7 mouse cellular contexts compared by ENCODE assay signal in the genomic region with DNA sequence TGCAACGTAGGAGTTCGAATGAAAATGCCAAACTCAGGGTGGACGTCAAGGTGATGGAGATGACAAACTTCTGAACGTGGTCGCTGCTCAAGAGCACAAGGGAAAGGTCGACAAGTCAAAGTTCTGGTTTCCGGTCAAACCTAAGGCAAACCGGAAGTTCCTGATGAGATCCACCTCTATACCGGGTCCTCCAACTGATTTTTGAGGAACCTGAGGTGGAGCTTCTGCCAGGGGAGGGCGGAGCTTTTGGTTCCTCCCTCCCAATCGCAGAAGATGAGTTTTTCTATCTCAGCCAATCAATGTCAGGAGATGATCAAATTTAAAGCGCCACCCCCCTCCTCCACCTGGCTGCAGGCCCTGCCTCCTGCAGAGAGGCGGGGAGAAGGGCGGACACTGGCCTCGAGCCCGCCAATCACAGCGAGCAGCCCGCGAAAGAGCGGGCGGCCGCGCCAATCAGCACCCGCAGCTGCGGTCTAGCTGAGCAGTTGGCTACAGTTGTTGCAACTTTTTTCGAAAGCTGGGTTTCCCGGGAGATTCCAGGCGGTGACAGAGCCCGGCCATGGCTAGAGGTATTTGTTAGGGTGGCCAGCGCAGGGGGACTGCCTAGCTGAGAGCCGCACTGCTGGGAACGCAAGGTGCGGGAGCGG. TPM values are rescaled to one million over a fixed set of nuclear protein-coding genes. Genes with fewer than 3 reads are reported as not detected.
DNase-seq lines count a peak whose midpoint lies in the region; ATAC-seq lines count a peak whose summit lies in the region.

A gene (plus strand): TSS at position 484 of the 647 bp plus-strand sequence.

- H3K4me1 ChIP-seq in embryonic facial prominence, embryonic 12.5 days: peaks cover 7% of the 10 kb centered on the region
- H3K4me1 ChIP-seq in limb, embryonic 11.5 days (ENCODE audit: control insufficient read depth, insufficient read depth, low read length): no peaks in the 10 kb centered on the region
- peaks cover 4% of the 10 kb centered on the region; the same call in 1 of the 2 replicates for H3K4me1 ChIP-seq in midbrain, embryonic 14.5 days (ENCODE audit: control insufficient read depth, insufficient read depth, low read length)

- H3K4me3 ChIP-seq in embryonic facial prominence, embryonic 12.5 days: peak within 1 kb of the TSS; percentile 71
- H3K4me3 ChIP-seq in limb, embryonic 11.5 days (ENCODE audit: low read depth, low read length): peak within 1 kb of the TSS; percentile 80
- H3K4me3 ChIP-seq in midbrain, embryonic 14.5 days (replicated peaks; ENCODE audit: low read depth, low read length): peak within 1 kb of the TSS; percentile 65

- DNase-seq in adrenal gland, postnatal 25 days: peak; percentile 96
- DNase-seq in heart, adult 11 months: peak; percentile 100
- peak; percentile 96 for DNase-seq in kidney, adult 18-20 months
- peak; percentile 94 for DNase-seq in limb, embryonic 11.5 days (ENCODE audit: low spot score)
- DNase-seq in midbrain, embryonic 14.5 days: peak; percentile 96
- DNase-seq in spleen, adult 18-20 months: peak; percentile 88 to 90

- no peaks in the 10 kb centered on the region for H3K27me3 ChIP-seq in embryonic facial prominence, embryonic 12.5 days
- no peaks in the 10 kb centered on the region for H3K27me3 ChIP-seq in limb, embryonic 11.5 days (ENCODE audit: control insufficient read depth, insufficient read depth, low read length)
- no peaks in the 10 kb centered on the region for H3K27me3 ChIP-seq in midbrain, embryonic 14.5 days (ENCODE audit: control insufficient read depth, insufficient read depth, low read length)

- ATAC-seq in embryonic facial prominence, embryonic 12.5 days (ENCODE audit: insufficient number of reproducible peaks, insufficient read depth, low FRiP score, low TSS enrichment): peak; percentile 97
- ATAC-seq in limb, embryonic 11.5 days (ENCODE audit: insufficient number of reproducible peaks, low FRiP score, low TSS enrichment, low read depth): peak; percentile 96
- peak; percentile 97 for ATAC-seq in midbrain, embryonic 14.5 days (ENCODE audit: low FRiP score, low TSS enrichment)

- H3K9ac ChIP-seq in embryonic facial prominence, embryonic 12.5 days: peak within 1 kb of the TSS; percentile 74
- peak within 1 kb of the TSS; percentile 79 for H3K9ac ChIP-seq in limb, embryonic 11.5 days (ENCODE audit: low read length)
- peak within 1 kb of the TSS; percentile 56 for H3K9ac ChIP-seq in midbrain, embryonic 14.5 days (replicated peaks; ENCODE audit: low read length)

- peak within 1 kb of the TSS; percentile 94 for H3K4me2 ChIP-seq in embryonic facial prominence, embryonic 12.5 days (replicated peaks)
- H3K4me2 ChIP-seq in limb, embryonic 11.5 days (ENCODE audit: low read depth, severe bottlenecking): peak within 1 kb of the TSS; percentile 94
- H3K4me2 ChIP-seq in midbrain, embryonic 14.5 days (ENCODE audit: low read length): peak within 1 kb of the TSS; percentile 98

- H3K36me3 ChIP-seq in embryonic facial prominence, embryonic 12.5 days: no peaks in the 10 kb centered on the region
- H3K36me3 ChIP-seq in limb, embryonic 11.5 days (ENCODE audit: control insufficient read depth, insufficient read depth, low read length): no peaks in the 10 kb centered on the region
- no peaks in the 10 kb centered on the region for H3K36me3 ChIP-seq in midbrain, embryonic 14.5 days (ENCODE audit: control insufficient read depth, insufficient read depth, low read length)

- no peaks in the 10 kb centered on the region for H3K9me3 ChIP-seq in embryonic facial prominence, embryonic 12.5 days
- no peaks in the 10 kb centered on the region for H3K9me3 ChIP-seq in limb, embryonic 11.5 days (ENCODE audit: control insufficient read depth, low read length)
- no peaks in the 10 kb centered on the region for H3K9me3 ChIP-seq in midbrain, embryonic 14.5 days (ENCODE audit: control insufficient read depth, low read length)

- 1% methylated on average over 34 of the region's 34 CpGs for WGBS in embryonic facial prominence, embryonic 12.5 days
- under 1% methylated on average over 34 of the region's 34 CpGs for WGBS in limb, embryonic 11.5 days
- WGBS in midbrain, embryonic 14.5 days: 1% methylated on average over 34 of the region's 34 CpGs

- peak within 1 kb of the TSS; percentile 89 for H3K27ac ChIP-seq in embryonic facial prominence, embryonic 12.5 days
- H3K27ac ChIP-seq in limb, embryonic 11.5 days (replicated peaks; ENCODE audit: low read depth, low read length): peak within 1 kb of the TSS; percentile 89
- H3K27ac ChIP-seq in midbrain, embryonic 14.5 days (replicated peaks; ENCODE audit: low read depth, low read length): peak within 1 kb of the TSS; percentile 70

RNA-seq across cellular contexts. Expression of the gene that starts here (rescaled TPM):
- 216 and 296 TPM in 2 replicates for total RNA-seq in adrenal gland, postnatal 25 days (2021)
- polyA plus RNA-seq in embryonic facial prominence, embryonic 12.5 days (2016; fragmentation: Nextera tagmentation; extraction: Ambion mirVana): 60.9 and 71.3 TPM in 2 replicates
- polyA plus RNA-seq in limb, embryonic 11.5 days (2014; fragmentation: Nextera tagmentation; extraction: Ambion mirVana): 102 and 121 TPM in 2 replicates
- 20.9 and 23.2 TPM in 2 replicates for polyA plus RNA-seq in midbrain, embryonic 14.5 days (2014; fragmentation: Nextera tagmentation; extraction: Ambion mirVana)

Comparison
In these comparisons a context has a peak if more than half of its experiments do, and no peak if none do; other contexts are left out.
1. Peak in every context shown above with its lines: DNase-seq, ATAC-seq, H3K4me3 ChIP-seq and H3K27ac ChIP-seq.